19 mouse cellular contexts compared by ENCODE assay signal in genomic region chr5:148596086-148596753, GRCm38 (mm10). TPM values are rescaled to one million over a fixed set of nuclear protein-coding genes. Genes with fewer than 3 reads are reported as not detected.
DNase-seq lines count a peak whose midpoint lies in the region; ATAC-seq and TF ChIP-seq lines count a peak whose summit lies in the region.
"Had no signal": no experiment of that assay in that cellular context is flagged by ENCODE, and none has a peak within 500 bp of the region (broad histone marks: within the 10 kb centered on the region; RNA-seq: fewer than 3 reads in every experiment).

No protein-coding gene starts in this region.

- ATAC-seq in kidney, embryonic 14.5 days (ENCODE audit: low FRiP score, low TSS enrichment), result no peak
- peak; percentile 67 for ATAC-seq in common myeloid progenitor, adult 5-6 weeks (replicated peaks; ENCODE audit: low read depth, poor library complexity, severe bottlenecking)
- peak; percentile 45 for ATAC-seq in megakaryocyte progenitor cell, adult 5-6 weeks (replicated peaks; ENCODE audit: poor library complexity)
- ATAC-seq: lung, postnatal 0 days; midbrain, embryonic 16.5 days had no signal

- no peak overlapping the region for H3K9ac ChIP-seq in kidney, embryonic 14.5 days (ENCODE audit: low read depth, low read length)
- H3K9ac ChIP-seq: liver, embryonic 15.5 days had no signal

- no peaks in the 10 kb centered on the region for H3K27me3 ChIP-seq in kidney, adult 2 months (replicated peaks; ENCODE audit: control insufficient read depth, insufficient read depth, low read length)
- H3K27me3 ChIP-seq in kidney, embryonic 14.5 days (ENCODE audit: control insufficient read depth, insufficient read depth, low read length), result no peaks in the 10 kb centered on the region
- H3K27me3 ChIP-seq: liver, embryonic 15.5 days had no signal

- H3K4me2 ChIP-seq in kidney, embryonic 14.5 days (replicated peaks; ENCODE audit: low read depth, low read length), result no peak overlapping the region
- H3K4me2 ChIP-seq: liver, embryonic 15.5 days had no signal

- H3K4me1 ChIP-seq in kidney, adult 2 months (ENCODE audit: control insufficient read depth, insufficient read depth, low read length), result peaks cover 3% of the 10 kb centered on the region; the same call in 1 of the 2 replicates
- 0 out of 2 replicates have a peak, but pooled peaks cover 4% of the 10 kb centered on the region for H3K4me1 ChIP-seq in kidney, embryonic 14.5 days (ENCODE audit: control insufficient read depth, insufficient read depth, low read length)
- H3K4me1 ChIP-seq: liver, embryonic 15.5 days had no signal

- H3K4me3 ChIP-seq in kidney, adult 2 months (ENCODE audit: insufficient read depth, low read depth, low read length), result no peak overlapping the region
- H3K4me3 ChIP-seq in kidney, embryonic 14.5 days (ENCODE audit: low read length), result no peak overlapping the region
- H3K4me3 ChIP-seq: forebrain, embryonic 10.5 days; heart, adult 2 months; hindbrain, embryonic 10.5 days; liver, embryonic 15.5 days had no signal

- no peak for TF ChIP-seq POLR2A in kidney, adult 2 months (IDR thresholded peaks at IDR 0.05; ENCODE audit: low read depth, low read length)

- DNase-seq in kidney, adult 2 months, result peak; percentile 75
- peak; percentile 69 for DNase-seq in CD4-positive, CD25-positive, alpha-beta regulatory T cell, adult 2 months (ENCODE audit: low read depth, low spot score)
- DNase-seq in frontal cortex, postnatal 14 days (ENCODE audit: low spot score in 2 of 2), result no peak
- DNase-seq in lung, postnatal 14 days, result no peak
- DNase-seq: adrenal gland, postnatal 25 days; cerebellum, adult 18-20 months; cerebellum, postnatal 36 days; heart, adult 2 months; retina, postnatal 1 day; thymus, adult 2 months had no signal

- no peaks in the 10 kb centered on the region for H3K36me3 ChIP-seq in kidney, adult 2 months (ENCODE audit: control insufficient read depth, insufficient read depth, low read length)
- no peaks in the 10 kb centered on the region for H3K36me3 ChIP-seq in kidney, embryonic 14.5 days (ENCODE audit: control insufficient read depth, insufficient read depth, low read length)
- H3K36me3 ChIP-seq: forebrain, embryonic 10.5 days; G1E; hindbrain, embryonic 10.5 days; liver, embryonic 15.5 days had no signal

- H3K27ac ChIP-seq in kidney, adult 2 months (ENCODE audit: insufficient read depth, low read depth, low read length), result no peak overlapping the region
- H3K27ac ChIP-seq in kidney, embryonic 14.5 days (ENCODE audit: low read depth, low read length), result no peak overlapping the region
- H3K27ac ChIP-seq: forebrain, embryonic 10.5 days; heart, adult 2 months; hindbrain, embryonic 10.5 days; liver, embryonic 15.5 days had no signal

- no peaks in the 10 kb centered on the region for H3K9me3 ChIP-seq in kidney, embryonic 14.5 days (ENCODE audit: control insufficient read depth, low read length)
- H3K9me3 ChIP-seq: forebrain, embryonic 10.5 days; hindbrain, embryonic 10.5 days; liver, embryonic 15.5 days had no signal

- no peak for TF ChIP-seq CTCF in kidney, adult 2 months (conservative IDR thresholded peaks at IDR 0.05; ENCODE audit: insufficient read depth, insufficient read length, low read depth, low read length)

- 84% methylated on average over 15 of the region's 15 CpGs for WGBS in kidney, adult 2 months
- WGBS in kidney, embryonic 14.5 days, result 87% methylated on average over 15 of the region's 15 CpGs

RNA-seq across cellular contexts. Expression of gene Ubl3, which starts 43.6 kb away (rescaled TPM):
- polyA plus RNA-seq in kidney, adult 2 months (2012; rRNA removed), result 71.2 and 71.3 TPM in 2 replicates
- 52.4 and 78.2 TPM in 2 replicates for polyA plus RNA-seq in kidney, embryonic 14.5 days (2014; fragmentation: Nextera tagmentation; extraction: Ambion mirVana)
- 23.9 and 25.3 TPM in 2 replicates for total RNA-seq in common myeloid progenitor, adult 5-6 weeks (2017)
- total RNA-seq in megakaryocyte progenitor cell, adult 5-6 weeks (2015), result 23.5 and 26.2 TPM in 2 replicates
- total RNA-seq in megakaryocyte progenitor cell, adult 5-6 weeks (2017), result 33.2 and 37.4 TPM in 2 replicates

Comparison
In these comparisons a context has a peak if more than half of its experiments do, and no peak if none do; other contexts are left out.
1. DNase-seq: peak in kidney, adult 2 months (single experiment) and CD4-positive, CD25-positive, alpha-beta regulatory T cell, adult 2 months (single experiment); none in frontal cortex, postnatal 14 days (0 of 2) and lung, postnatal 14 days (single experiment).